ENCODE assay signal across 7 mouse cellular contexts in genomic region chr14:57537261-57538015, GRCm38 (mm10). TPM values are rescaled to one million over a fixed set of nuclear protein-coding genes. Genes with fewer than 3 reads are reported as not detected.
DNase-seq lines count a peak whose midpoint lies in the region; ATAC-seq and TF ChIP-seq lines count a peak whose summit lies in the region.

No protein-coding gene starts in this region.

- DNase-seq in 416B (ENCODE audit: low read depth) (peak; percentile 89), A20 (ENCODE audit: low read depth, low spot score) (peak; percentile 59)
- peak; percentile 68 for DNase-seq in forebrain, embryonic 14.5 days (ENCODE audit: low spot score)
- no peak for DNase-seq in thymus, adult 2 months
- DNase-seq in adrenal gland, postnatal 14 days, result no peak

- H3K27ac ChIP-seq in forebrain, embryonic 14.5 days (ENCODE audit: low read depth, low read length), result peak overlapping the region; percentile 61; the same call in 1 of the 2 replicates
- H3K27ac ChIP-seq in intestine, embryonic 16.5 days (ENCODE audit: low read length), result peak overlapping the region; percentile 68
- H3K27ac ChIP-seq in thymus, adult 2 months (ENCODE audit: control insufficient read depth, insufficient read depth, low read length), result no peak overlapping the region

- peak; percentile 38 for ATAC-seq in forebrain, embryonic 14.5 days
- ATAC-seq in intestine, embryonic 16.5 days, result 0 out of 2 replicates have a peak, but pooled peaks have one; percentile 9
- ATAC-seq in neutrophil, adult 5-6 weeks (ENCODE audit: extremely low read depth, insufficient number of reproducible peaks, low FRiP score, poor library complexity, severe bottlenecking), result peak; percentile 61; the same call in 1 of the 2 replicates

- 0 out of 2 replicates have a peak overlapping the region, but pooled peaks have one; percentile 23 for H3K4me2 ChIP-seq in forebrain, embryonic 14.5 days (ENCODE audit: low read length)
- no peak overlapping the region for H3K4me2 ChIP-seq in intestine, embryonic 16.5 days (ENCODE audit: low read depth, low read length)

- H3K36me3 ChIP-seq in forebrain, embryonic 14.5 days (ENCODE audit: control insufficient read depth, insufficient read depth, low read length), result no peaks in the 10 kb centered on the region
- peaks cover 6% of the 10 kb centered on the region; the same call in 1 of the 2 replicates for H3K36me3 ChIP-seq in intestine, embryonic 16.5 days (ENCODE audit: control insufficient read depth, insufficient read depth, low read length)
- no peaks in the 10 kb centered on the region for H3K36me3 ChIP-seq in thymus, adult 2 months (ENCODE audit: control insufficient read depth, insufficient read depth, low read length)

- no peak for TF ChIP-seq CTCF in thymus, adult 2 months (IDR thresholded peaks at IDR 0.05; ENCODE audit: borderline replicate concordance, control insufficient read depth, extremely low read depth, insufficient read depth, low read length, poor library complexity)

- no peak overlapping the region for H3K9ac ChIP-seq in forebrain, embryonic 14.5 days (ENCODE audit: low read length)
- no peak overlapping the region for H3K9ac ChIP-seq in intestine, embryonic 16.5 days (ENCODE audit: low read depth, low read length)

- H3K27me3 ChIP-seq in forebrain, embryonic 14.5 days (replicated peaks; ENCODE audit: control insufficient read depth, insufficient read depth, low read length), result no peaks in the 10 kb centered on the region
- no peaks in the 10 kb centered on the region for H3K27me3 ChIP-seq in intestine, embryonic 16.5 days (replicated peaks; ENCODE audit: control insufficient read depth, insufficient read depth, low read length)
- H3K27me3 ChIP-seq in thymus, adult 2 months (ENCODE audit: control insufficient read depth, insufficient read depth, low read length), result no peaks in the 10 kb centered on the region

- no peak overlapping the region for H3K4me3 ChIP-seq in forebrain, embryonic 14.5 days (ENCODE audit: low read depth, low read length)
- H3K4me3 ChIP-seq in intestine, embryonic 16.5 days (ENCODE audit: low read length), result no peak overlapping the region
- H3K4me3 ChIP-seq in thymus, adult 2 months (ENCODE audit: control insufficient read depth, insufficient read depth, low read length), result no peak overlapping the region

- H3K4me1 ChIP-seq in forebrain, embryonic 14.5 days (ENCODE audit: control insufficient read depth, insufficient read depth, low read length), result peaks cover 34% of the 10 kb centered on the region
- peaks cover 20% of the 10 kb centered on the region; the same call in 1 of the 2 replicates for H3K4me1 ChIP-seq in intestine, embryonic 16.5 days (ENCODE audit: control insufficient read depth, insufficient read depth, low read length)
- H3K4me1 ChIP-seq in thymus, adult 2 months (replicated peaks; ENCODE audit: control insufficient read depth, insufficient read depth, low read length), result peaks cover 3% of the 10 kb centered on the region; the same call in 1 of the 2 replicates

- 6% methylated on average over 16 of the region's 16 CpGs for WGBS in forebrain, embryonic 14.5 days
- 32% methylated on average over 16 of the region's 16 CpGs for WGBS in intestine, embryonic 16.5 days
- WGBS in thymus, adult 2 months, result 43% methylated on average over 16 of the region's 16 CpGs

- TF ChIP-seq POLR2A in thymus, adult 2 months (IDR thresholded peaks at IDR 0.05; ENCODE audit: control insufficient read depth, extremely low read depth, insufficient read depth, low read length, poor library complexity), result no peak

- no peaks in the 10 kb centered on the region for H3K9me3 ChIP-seq in forebrain, embryonic 14.5 days (replicated peaks; ENCODE audit: control insufficient read depth, low read length)
- H3K9me3 ChIP-seq in intestine, embryonic 16.5 days (ENCODE audit: control insufficient read depth, low read length), result peaks cover 3% of the 10 kb centered on the region; the same call in 1 of the 2 replicates

RNA-seq across cellular contexts. Expression of gene Il17d, which starts 12.9 kb away (rescaled TPM):
- 1.9 and 2.4 TPM in 2 replicates for polyA plus RNA-seq in forebrain, embryonic 14.5 days (2014; fragmentation: Nextera tagmentation; extraction: Ambion mirVana)
- 0.51 and 4.2 TPM in 2 replicates for polyA plus RNA-seq in intestine, embryonic 16.5 days (2015; fragmentation: Nextera tagmentation; extraction: Ambion mirVana)
- total RNA-seq in neutrophil, adult 5-6 weeks (2017), result not detected in 2 replicates
- 3.1 and 4.3 TPM in 2 replicates for polyA plus RNA-seq in thymus, adult 2 months (2012; rRNA removed)
- 2.0 and 3.7 TPM in 2 replicates for total RNA-seq in adrenal gland, postnatal 14 days (2021)

RNA-seq across cellular contexts. Expression of gene Eef1akmt1, which starts 34.0 kb away (rescaled TPM):
- polyA plus RNA-seq in forebrain, embryonic 14.5 days (2014; fragmentation: Nextera tagmentation; extraction: Ambion mirVana), result 116 and 132 TPM in 2 replicates
- polyA plus RNA-seq in intestine, embryonic 16.5 days (2015; fragmentation: Nextera tagmentation; extraction: Ambion mirVana), result 89.8 and 91.7 TPM in 2 replicates
- 2.7 and 4.2 TPM in 2 replicates for total RNA-seq in neutrophil, adult 5-6 weeks (2017)
- 20.6 and 24.0 TPM in 2 replicates for polyA plus RNA-seq in thymus, adult 2 months (2012; rRNA removed)
- 26.2 and 34.2 TPM in 2 replicates for total RNA-seq in adrenal gland, postnatal 14 days (2021)

Comparison
In these comparisons a context has a peak if more than half of its experiments do, and no peak if none do; other contexts are left out.
1. DNase-seq: peak in 416B (single experiment), A20 (single experiment) and forebrain, embryonic 14.5 days (single experiment); none in thymus, adult 2 months (single experiment) and adrenal gland, postnatal 14 days (single experiment).
2. ATAC-seq: peak in every context shown above with its lines; median percentile 61 in neutrophil, adult 5-6 weeks; 38 in forebrain, embryonic 14.5 days; 9 in intestine, embryonic 16.5 days.